Mouse (Mus musculus) CH12.LX (cell line): ENCODE measurements at regions not wholly inside any gene's neighbourhood (a gene's known extent, or its start where the extent isn't known, plus 50 kb on each side); places are given as distances from the start of the nearest gene placed in this dataset.

ENCODE experiments used
- DNase-seq: peaks from one replicate; pipeline ENCODE4 v3.0.0-alpha.2; 2013; ENCODE audit errors: extremely low read depth
- H3K27ac ChIP-seq: 2 replicates; pipeline ENCODE4 v1.5.1; 2012; ENCODE audit warnings: low read depth, mild to moderate bottlenecking, control low read depth, moderate library complexity; ENCODE audit not compliant: insufficient read depth
- H3K27me3 ChIP-seq: replicated peaks from 2 replicates; pipeline ENCODE3; 2012; ENCODE audit warnings: inconsistent platforms
- H3K36me3 ChIP-seq, 2 experiments: replicated peaks in 1 of 2; 2 replicates each; pipeline versions ENCODE3 to v1.6.1; 2012; ENCODE audit warnings: inconsistent platforms in 1 of 2, low read length in 1 of 2, mild to moderate bottlenecking in 1 of 2, mixed read lengths in 1 of 2, moderate library complexity in 1 of 2; ENCODE audit not compliant: control insufficient read depth in 1 of 2, insufficient read depth in 1 of 2
- H3K4me1 ChIP-seq, 2 experiments: 2 replicates each; pipeline ENCODE4 v1.6.1; 2012; ENCODE audit warnings: inconsistent platforms in 1 of 2, moderate library complexity in 1 of 2; ENCODE audit not compliant: insufficient read depth in 2 of 2, control insufficient read depth in 1 of 2
- H3K4me2 ChIP-seq: 2 replicates; pipeline ENCODE4 v1.6.1; 2012; ENCODE audit warnings: low read depth, mild to moderate bottlenecking, control low read depth; ENCODE audit not compliant: poor library complexity, insufficient read depth, severe bottlenecking
- H3K4me3 ChIP-seq, 3 experiments: fragments of 150-350 bp in 1 of 3; sonication (generic) in 1 of 3; replicated peaks in 1 of 3; 2 replicates each; pipeline versions ENCODE3 to v1.5.1; 2011 to 2012; ENCODE audit warnings: low read depth in 2 of 3, low read length in 2 of 3, mild to moderate bottlenecking in 2 of 3, moderate library complexity in 2 of 3, control low read depth in 1 of 3, improper control_type of control experiment in 1 of 3, inconsistent platforms in 1 of 3, mixed read lengths in 1 of 3; ENCODE audit not compliant: poor library complexity in 1 of 3
- H3K79me2 ChIP-seq: replicated peaks from 2 replicates; pipeline ENCODE4 v1.6.1; 2012; ENCODE audit warnings: mild to moderate bottlenecking, moderate library complexity; ENCODE audit not compliant: control insufficient read depth, poor library complexity, insufficient read depth, severe bottlenecking; ENCODE audit errors: extremely low read depth
- H3K9ac ChIP-seq: 2 replicates; pipeline ENCODE4 v1.6.1; 2012; ENCODE audit warnings: low read depth, mild to moderate bottlenecking, control low read depth, moderate library complexity; ENCODE audit not compliant: insufficient read depth
- H3K9me3 ChIP-seq: replicated peaks from 2 replicates; pipeline ENCODE3; 2012; ENCODE audit warnings: low read length, inconsistent platforms, mixed read lengths
- BHLHE40 ChIP-seq: IDR thresholded peaks from 2 replicates; pipeline ENCODE4 v1.6.1; 2011; ENCODE audit warnings: mild to moderate bottlenecking, low read depth, low read length, improper control_type of control experiment
- CHD2 ChIP-seq: IDR thresholded peaks from 2 replicates; pipeline ENCODE4 v1.6.1; 2011; ENCODE audit warnings: low read length, improper control_type of control experiment
- ELF1 ChIP-seq: IDR thresholded peaks from 2 replicates; pipeline ENCODE4 v1.6.1; 2014; ENCODE audit warnings: low read depth, mild to moderate bottlenecking, inconsistent platforms, low read length, improper control_type of control experiment
- EP300 ChIP-seq: IDR thresholded peaks from 2 replicates; pipeline ENCODE4 v1.6.1; 2011; ENCODE audit warnings: low read length, improper control_type of control experiment
- ETS1 ChIP-seq: conservative IDR thresholded peaks from 2 replicates; pipeline ENCODE4 v1.6.1; 2012; ENCODE audit warnings: low read depth, mild to moderate bottlenecking, inconsistent platforms, low read length, improper control_type of control experiment, moderate library complexity
- MAFK ChIP-seq: IDR thresholded peaks from 2 replicates; pipeline ENCODE4 v1.6.1; 2011; ENCODE audit warnings: low read length, improper control_type of control experiment; ENCODE audit not compliant: insufficient replicate concordance
- PAX5 ChIP-seq: IDR thresholded peaks from 2 replicates; pipeline ENCODE4 v1.6.1; 2012; ENCODE audit warnings: low read length, inconsistent platforms, mixed read lengths
- POLR2A ChIP-seq: IDR thresholded peaks from 2 replicates; pipeline ENCODE4 v1.6.1; 2011; ENCODE audit warnings: low read depth, mild to moderate bottlenecking, improper control_type of control experiment, low read length
- RAD21 ChIP-seq: IDR thresholded peaks from 2 replicates; pipeline ENCODE4 v1.6.1; 2011; ENCODE audit warnings: low read depth, mild to moderate bottlenecking, low read length, improper control_type of control experiment, moderate library complexity
- RCOR1 ChIP-seq: conservative IDR thresholded peaks from 2 replicates; pipeline ENCODE4 v1.6.1; 2012; ENCODE audit warnings: low read depth, mild to moderate bottlenecking, inconsistent platforms, low read length, improper control_type of control experiment
- SMC3 ChIP-seq: IDR thresholded peaks from 2 replicates; pipeline ENCODE4 v1.6.1; 2011; ENCODE audit warnings: low read depth, low read length, improper control_type of control experiment
- TBP ChIP-seq: conservative IDR thresholded peaks from 2 replicates; pipeline ENCODE4 v1.6.1; 2011; ENCODE audit warnings: low read depth, low read length, improper control_type of control experiment
- USF2 ChIP-seq: conservative IDR thresholded peaks from 2 replicates; pipeline ENCODE4 v1.6.1; 2011; ENCODE audit warnings: low read depth, low read length, improper control_type of control experiment
- ZC3H11A ChIP-seq: IDR thresholded peaks from 2 replicates; pipeline ENCODE4 v1.6.1; 2012; ENCODE audit warnings: low read depth, mild to moderate bottlenecking, inconsistent platforms, low read length, improper control_type of control experiment
- ZKSCAN1 ChIP-seq: IDR thresholded peaks from 2 replicates; pipeline ENCODE4 v1.6.1; 2012; ENCODE audit warnings: low read depth, inconsistent platforms, low read length, improper control_type of control experiment, borderline replicate concordance
- ZNF384 ChIP-seq: IDR thresholded peaks from 2 replicates; pipeline ENCODE4 v1.6.1; 2012; ENCODE audit warnings: low read depth, low read length, improper control_type of control experiment, inconsistent platforms
- dilution Hi-C: fragments of 300-500 bp; cut with MboI; formaldehyde crosslinking; loops from 2 replicates; pipeline ENCODE4 v1.14.3; 2020; ENCODE audit warnings: low sequenced_read_pairs; ENCODE audit not compliant: extremely low pct_unique_long_range_greater_than_20kb, extremely low pct_ligation_motif_present
- in situ Hi-C: fragments of 300-500 bp; cut with MboI; formaldehyde crosslinking; loops from 3 replicates; pipeline ENCODE4 v1.14.3; 2019; ENCODE audit warnings: low sequenced_read_pairs, low pct_ligation_motif_present, low pct_unique_long_range_greater_than_20kb, mixed read lengths

GRCm38 (mm10) chr9:91476596-91476995, 111.0 kb upstream of the Zic1 start:
- H3K4me3 ChIP-seq: no peak overlapping the region
- TF ChIP-seq EP300: no peak
- TF ChIP-seq RAD21: no peak
- no peak for TF ChIP-seq MAFK
- no peak for TF ChIP-seq ZC3H11A
- TF ChIP-seq PAX5: no peak
- TF ChIP-seq BHLHE40: no peak
- no peak for TF ChIP-seq CHD2
- no peak for TF ChIP-seq POLR2A
- no peaks in the 10 kb centered on the region for H3K36me3 ChIP-seq
- H3K4me1 ChIP-seq: no peaks in the 10 kb centered on the region
- no peak overlapping the region for H3K27ac ChIP-seq
- no peaks in the 10 kb centered on the region for H3K79me2 ChIP-seq
- DNase-seq: no peak
- H3K27me3 ChIP-seq: no peaks in the 10 kb centered on the region
- H3K4me2 ChIP-seq: no peak overlapping the region
- no peak overlapping the region for H3K9ac ChIP-seq
- peaks cover 11% of the 10 kb centered on the region for H3K9me3 ChIP-seq
- in situ Hi-C loops (no loop called here), dilution Hi-C loops (no loop called here)

DNA sequence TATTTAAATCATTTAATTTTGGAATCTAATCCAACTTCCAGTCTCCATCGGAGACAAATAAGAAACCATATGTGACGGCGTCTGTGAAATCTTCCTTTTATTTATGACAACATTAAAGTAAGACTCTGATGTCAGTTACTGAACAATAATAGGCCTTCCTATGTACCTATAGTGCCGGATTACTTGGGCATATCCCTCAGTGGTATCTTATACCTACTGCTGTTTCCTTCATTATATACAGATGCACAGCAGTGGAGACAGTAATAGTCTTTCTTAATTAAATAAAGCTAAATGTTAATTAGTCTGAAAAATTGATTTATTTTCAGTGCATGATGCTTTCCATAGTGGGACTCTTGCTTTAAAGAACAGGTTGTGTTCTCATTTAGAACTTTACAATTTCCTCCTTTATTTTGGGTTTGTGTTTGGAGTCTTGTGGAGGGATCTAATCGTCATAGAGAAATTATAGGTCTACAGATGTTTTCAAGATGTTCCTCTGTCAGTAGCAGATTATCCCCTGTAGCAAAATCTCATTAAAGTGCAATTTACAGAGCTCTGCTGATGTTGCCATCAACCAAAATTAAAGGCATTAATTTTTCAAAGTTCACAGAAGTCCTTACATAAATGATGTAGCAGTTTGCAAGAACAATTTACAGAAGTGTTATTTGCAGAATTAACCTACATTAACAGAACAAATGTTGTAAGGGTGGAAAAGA, 97.3 kb upstream of the Zic1 start:
- Histone ChIP-seq H3K27me3 (no peaks in the 10 kb centered on the region), H3K4me3 (no peak overlapping the region), H3K79me2 (no peaks in the 10 kb centered on the region), H3K36me3 (no peaks in the 10 kb centered on the region), H3K4me1 (no peaks in the 10 kb centered on the region), H3K9ac (no peak overlapping the region), H3K4me2 (no peak overlapping the region), H3K9me3 (peaks cover 4% of the 10 kb centered on the region), H3K27ac (no peak overlapping the region)
- dilution Hi-C loops: no loop called here
- no peak for DNase-seq
- TF ChIP-seq RCOR1: no peak
- no peak for TF ChIP-seq EP300
- no peak for TF ChIP-seq ETS1
- no peak for TF ChIP-seq ZKSCAN1
- TF ChIP-seq SMC3: no peak
- in situ Hi-C loops: no loop called here

DNA sequence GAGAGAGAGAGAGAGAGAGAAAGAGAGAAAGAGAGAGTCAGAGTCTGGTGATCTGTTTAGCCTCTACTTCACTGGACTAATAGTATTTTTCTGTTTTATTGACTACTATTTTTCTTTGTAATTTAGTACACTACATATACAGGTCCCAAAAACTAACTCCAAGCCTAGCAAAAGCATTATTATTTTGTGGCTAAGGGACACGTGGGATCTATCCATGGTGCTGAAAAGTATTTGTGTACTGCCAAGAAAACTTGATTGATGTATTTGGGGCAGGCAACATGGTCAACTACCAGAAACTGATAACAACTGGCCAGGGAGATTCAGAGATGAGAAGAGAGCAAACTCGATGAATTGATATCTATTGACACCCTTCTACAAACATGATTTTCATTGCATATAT, 94.3 kb upstream of the Zic1 start:
- DNase-seq: no peak
- Histone ChIP-seq H3K36me3 (no peaks in the 10 kb centered on the region), H3K4me1 (no peaks in the 10 kb centered on the region), H3K9ac (no peak overlapping the region), H3K4me3 (no peak overlapping the region), H3K9me3 (peaks cover 7% of the 10 kb centered on the region), H3K27ac (no peak overlapping the region), H3K27me3 (no peaks in the 10 kb centered on the region), H3K4me2 (no peak overlapping the region), H3K79me2 (no peaks in the 10 kb centered on the region)
- in situ Hi-C loops (no loop called here), dilution Hi-C loops (no loop called here)
- TF ChIP-seq ZNF384 (no peak), PAX5 (no peak), CHD2 (no peak), ELF1 (no peak), TBP (no peak), USF2 (no peak), BHLHE40 (no peak)
